18 mouse cellular contexts compared by ENCODE assay signal in genomic region chr19:10286458-10286872, GRCm38 (mm10). TPM values are rescaled to one million over a fixed set of nuclear protein-coding genes. Genes with fewer than 3 reads are reported as not detected.
DNase-seq lines count a peak whose midpoint lies in the region; ATAC-seq and TF ChIP-seq lines count a peak whose summit lies in the region.
"Had no signal": no experiment of that assay in that cellular context is flagged by ENCODE, and none has a peak within 500 bp of the region (broad histone marks: within the 10 kb centered on the region; RNA-seq: fewer than 3 reads in every experiment).

No protein-coding gene starts in this region.

- H3K4me2 ChIP-seq in heart, postnatal 0 days (ENCODE audit: low read depth, low read length): no peak overlapping the region
- H3K4me2 ChIP-seq in heart, embryonic 11.5 days: no peak overlapping the region
- no peak overlapping the region for H3K4me2 ChIP-seq in lung, embryonic 15.5 days
- no peak overlapping the region for H3K4me2 ChIP-seq in stomach, postnatal 0 days (replicated peaks; ENCODE audit: low read depth)
- H3K4me2 ChIP-seq: hindbrain, embryonic 15.5 days; liver, embryonic 13.5 days had no signal

- H3K36me3 ChIP-seq in heart, postnatal 0 days (replicated peaks; ENCODE audit: control insufficient read depth, insufficient read depth, low read length): no peaks in the 10 kb centered on the region
- no peaks in the 10 kb centered on the region for H3K36me3 ChIP-seq in heart, embryonic 11.5 days (ENCODE audit: control insufficient read depth, insufficient read depth, low read length)
- no peaks in the 10 kb centered on the region for H3K36me3 ChIP-seq in lung, embryonic 15.5 days
- H3K36me3 ChIP-seq in stomach, postnatal 0 days (ENCODE audit: control insufficient read depth, insufficient read depth, low read length): no peaks in the 10 kb centered on the region
- H3K36me3 ChIP-seq: hindbrain, embryonic 15.5 days; liver, embryonic 13.5 days had no signal

- no peak for TF ChIP-seq CTCF in heart, postnatal 0 days (IDR thresholded peaks at IDR 0.05; ENCODE audit: low read depth)
- no peak; the same call in 1 of the 2 replicates for TF ChIP-seq CTCF in lung, adult 2 months (IDR thresholded peaks at IDR 0.05; ENCODE audit: insufficient read depth, low read length)
- TF ChIP-seq CTCF in stomach, postnatal 0 days (IDR thresholded peaks at IDR 0.05; ENCODE audit: low read depth): peak; percentile 34

- H3K9ac ChIP-seq in heart, postnatal 0 days (replicated peaks; ENCODE audit: low read depth, low read length): no peak overlapping the region
- H3K9ac ChIP-seq in heart, embryonic 11.5 days (ENCODE audit: low read depth, low read length): no peak overlapping the region
- no peak overlapping the region for H3K9ac ChIP-seq in lung, embryonic 15.5 days
- H3K9ac ChIP-seq in stomach, postnatal 0 days (ENCODE audit: low read length): no peak overlapping the region
- H3K9ac ChIP-seq: hindbrain, embryonic 15.5 days; liver, embryonic 13.5 days had no signal

- H3K27me3 ChIP-seq in heart, postnatal 0 days (ENCODE audit: control insufficient read depth, insufficient read depth, low read length): no peaks in the 10 kb centered on the region
- H3K27me3 ChIP-seq in heart, embryonic 11.5 days (ENCODE audit: control insufficient read depth, insufficient read depth, low read length): peaks cover 6% of the 10 kb centered on the region; the same call in 1 of the 2 replicates
- no peaks in the 10 kb centered on the region for H3K27me3 ChIP-seq in lung, embryonic 15.5 days
- no peaks in the 10 kb centered on the region for H3K27me3 ChIP-seq in stomach, postnatal 0 days (ENCODE audit: control insufficient read depth, insufficient read depth, low read length)
- H3K27me3 ChIP-seq: liver, embryonic 13.5 days had no signal

- H3K27ac ChIP-seq in heart, postnatal 0 days (ENCODE audit: low read depth): no peak overlapping the region
- H3K27ac ChIP-seq in heart, embryonic 11.5 days (ENCODE audit: low read depth, low read length): no peak overlapping the region
- peak overlapping the region; percentile 90 for H3K27ac ChIP-seq in lung, embryonic 15.5 days
- H3K27ac ChIP-seq in stomach, postnatal 0 days (replicated peaks): peak overlapping the region; percentile 63
- H3K27ac ChIP-seq: hindbrain, embryonic 15.5 days; liver, embryonic 13.5 days had no signal

- no peak for DNase-seq in heart, postnatal 0 days (ENCODE audit: low spot score)
- peak; percentile 64 for DNase-seq in lung, adult 2 months
- DNase-seq in lung, postnatal 10 days: no peak
- DNase-seq in stomach, postnatal 0 days (ENCODE audit: low spot score): peak; percentile 80
- DNase-seq in frontal cortex, adult 2 months (ENCODE audit: extremely low spot score in 1 of 2, low spot score in 1 of 2): no peak
- DNase-seq: adrenal gland, adult 8-10 months; B cell, adult 2 months; cerebellum, adult 9-11 months; heart, postnatal 10 days; liver, embryonic 13.5 days; right cerebral cortex, postnatal 4 days; thymus, postnatal 4 days had no signal

- no peak for TF ChIP-seq POLR2A in lung, adult 2 months (IDR thresholded peaks at IDR 0.05; ENCODE audit: borderline replicate concordance, extremely low read depth, low read depth, low read length)

- H3K9me3 ChIP-seq in heart, postnatal 0 days (replicated peaks; ENCODE audit: control insufficient read depth, low read length): no peaks in the 10 kb centered on the region
- H3K9me3 ChIP-seq in heart, embryonic 11.5 days (replicated peaks; ENCODE audit: control insufficient read depth, low read length): no peaks in the 10 kb centered on the region
- H3K9me3 ChIP-seq in lung, embryonic 15.5 days: no peaks in the 10 kb centered on the region
- no peaks in the 10 kb centered on the region for H3K9me3 ChIP-seq in stomach, postnatal 0 days (ENCODE audit: control insufficient read depth, low read length)
- H3K9me3 ChIP-seq: hindbrain, embryonic 15.5 days; liver, embryonic 13.5 days; megakaryocyte, embryonic 14.5 days had no signal

- WGBS in heart, postnatal 0 days: 78% methylated on average over 10 of the region's 10 CpGs
- WGBS in heart, embryonic 11.5 days (ENCODE audit: insufficient replicate concordance): 74% methylated on average over 10 of the region's 10 CpGs
- WGBS in lung, adult 2 months: 60% methylated on average over 10 of the region's 10 CpGs
- 57% methylated on average over 10 of the region's 10 CpGs for WGBS in lung, embryonic 15.5 days
- WGBS in stomach, postnatal 0 days: 46% methylated on average over 10 of the region's 10 CpGs

- peak; percentile 19; the same call in 1 of the 2 replicates for ATAC-seq in heart, postnatal 0 days (ENCODE audit: insufficient read depth, low read depth)
- ATAC-seq in heart, embryonic 11.5 days (replicated peaks; ENCODE audit: insufficient number of reproducible peaks, low FRiP score, low TSS enrichment): no peak
- ATAC-seq in lung, embryonic 15.5 days (ENCODE audit: borderline replicate concordance, extremely low read depth, low FRiP score, low TSS enrichment): peak; percentile 47; the same call in 1 of the 2 replicates
- peak; percentile 79 for ATAC-seq in stomach, postnatal 0 days (ENCODE audit: low FRiP score, low TSS enrichment)

- no peak overlapping the region for H3K4me3 ChIP-seq in heart, postnatal 0 days (ENCODE audit: low read depth, low read length)
- no peak overlapping the region for H3K4me3 ChIP-seq in heart, embryonic 11.5 days (ENCODE audit: low read depth, low read length)
- H3K4me3 ChIP-seq in lung, adult 2 months (replicated peaks; ENCODE audit: extremely low read depth, low read depth, low read length): no peak overlapping the region
- H3K4me3 ChIP-seq in lung, embryonic 15.5 days: no peak overlapping the region
- H3K4me3 ChIP-seq in stomach, postnatal 0 days (ENCODE audit: low read depth, low read length): no peak overlapping the region
- H3K4me3 ChIP-seq: erythroblast, embryonic 14.5 days; hindbrain, embryonic 15.5 days; liver, embryonic 13.5 days; megakaryocyte, embryonic 14.5 days had no signal

- peaks cover 11% of the 10 kb centered on the region for H3K4me1 ChIP-seq in heart, postnatal 0 days (ENCODE audit: control insufficient read depth, insufficient read depth)
- H3K4me1 ChIP-seq in heart, embryonic 11.5 days (ENCODE audit: control insufficient read depth, insufficient read depth, low read length): peaks cover 18% of the 10 kb centered on the region
- H3K4me1 ChIP-seq in lung, adult 2 months (ENCODE audit: control insufficient read depth, insufficient read depth, low read length): peaks cover 27% of the 10 kb centered on the region
- peaks cover 59% of the 10 kb centered on the region for H3K4me1 ChIP-seq in lung, embryonic 15.5 days
- H3K4me1 ChIP-seq in stomach, postnatal 0 days (replicated peaks; ENCODE audit: control insufficient read depth, insufficient read depth): peaks cover 10% of the 10 kb centered on the region

- no peak for TF ChIP-seq EP300 in heart, postnatal 0 days (IDR thresholded peaks at IDR 0.05; ENCODE audit: low read depth)
- no peak for TF ChIP-seq EP300 in stomach, postnatal 0 days (optimal IDR thresholded peaks at IDR 0.05)

RNA-seq across cellular contexts. Expression of gene Dagla, which starts 18.2 kb away (rescaled TPM):
- total RNA-seq in heart, postnatal 0 days (2014; rRNA removed; ENCODE audit: low replicate concordance): 0.92 and 1.4 TPM in 2 replicates
- 0.52 and 0.60 TPM in 2 replicates for polyA plus RNA-seq in heart, postnatal 0 days (2015; fragmentation: Nextera tagmentation; extraction: Ambion mirVana)
- polyA plus RNA-seq in heart, embryonic 11.5 days (2014; fragmentation: Nextera tagmentation; extraction: Ambion mirVana): 0.66 and 0.79 TPM in 2 replicates
- 15.3 TPM in 2 replicates for polyA plus RNA-seq in lung, adult 2 months (2012; rRNA removed)
- polyA plus RNA-seq in lung, embryonic 15.5 days (2015; fragmentation: Nextera tagmentation; extraction: Ambion mirVana): 3.1 and 3.2 TPM in 2 replicates
- polyA plus RNA-seq in stomach, postnatal 0 days (2015; fragmentation: Nextera tagmentation; extraction: Ambion mirVana): 1.3 and 1.7 TPM in 2 replicates
- polyA plus RNA-seq in frontal cortex, adult 2 months (2012; rRNA removed): 46.8 and 52.7 TPM in 2 replicates

RNA-seq across cellular contexts. Expression of gene Myrf, which starts 45.9 kb away (rescaled TPM):
- total RNA-seq in heart, postnatal 0 days (2014; rRNA removed; ENCODE audit: low replicate concordance): 4.9 and 5.3 TPM in 2 replicates
- 1.3 and 1.6 TPM in 2 replicates for polyA plus RNA-seq in heart, postnatal 0 days (2015; fragmentation: Nextera tagmentation; extraction: Ambion mirVana)
- 22.7 and 23.0 TPM in 2 replicates for polyA plus RNA-seq in heart, embryonic 11.5 days (2014; fragmentation: Nextera tagmentation; extraction: Ambion mirVana)
- polyA plus RNA-seq in lung, adult 2 months (2012; rRNA removed): 54.8 and 62.8 TPM in 2 replicates
- 5.6 and 6.5 TPM in 2 replicates for polyA plus RNA-seq in lung, embryonic 15.5 days (2015; fragmentation: Nextera tagmentation; extraction: Ambion mirVana)
- polyA plus RNA-seq in stomach, postnatal 0 days (2015; fragmentation: Nextera tagmentation; extraction: Ambion mirVana): 9.6 and 10.7 TPM in 2 replicates
- polyA plus RNA-seq in frontal cortex, adult 2 months (2012; rRNA removed): 13.4 and 14.4 TPM in 2 replicates
- total RNA-seq: granulocyte monocyte progenitor cell, adult 5-6 weeks had no signal

Comparison
In these comparisons a context has a peak if more than half of its experiments do, and no peak if none do; other contexts are left out.
1. DNase-seq: peak in lung, adult 2 months (single experiment) and stomach, postnatal 0 days (single experiment); none in heart, postnatal 0 days (single experiment), lung, postnatal 10 days (single experiment) and frontal cortex, adult 2 months (0 of 2).
2. H3K27ac ChIP-seq: peak in lung, embryonic 15.5 days (single experiment) and stomach, postnatal 0 days (single experiment); none in heart, postnatal 0 days (single experiment) and heart, embryonic 11.5 days (single experiment).